Mouse (Mus musculus): Measurements from ENCODE around the gene Map4k3. TPM values are rescaled to one million over a fixed set of nuclear protein-coding genes. Genes with fewer than 3 reads are reported as not detected.

The Map4k3 gene
- polyA plus RNA-seq, 1 experiment from 2014 or later: 6.3 TPM

DNA sequence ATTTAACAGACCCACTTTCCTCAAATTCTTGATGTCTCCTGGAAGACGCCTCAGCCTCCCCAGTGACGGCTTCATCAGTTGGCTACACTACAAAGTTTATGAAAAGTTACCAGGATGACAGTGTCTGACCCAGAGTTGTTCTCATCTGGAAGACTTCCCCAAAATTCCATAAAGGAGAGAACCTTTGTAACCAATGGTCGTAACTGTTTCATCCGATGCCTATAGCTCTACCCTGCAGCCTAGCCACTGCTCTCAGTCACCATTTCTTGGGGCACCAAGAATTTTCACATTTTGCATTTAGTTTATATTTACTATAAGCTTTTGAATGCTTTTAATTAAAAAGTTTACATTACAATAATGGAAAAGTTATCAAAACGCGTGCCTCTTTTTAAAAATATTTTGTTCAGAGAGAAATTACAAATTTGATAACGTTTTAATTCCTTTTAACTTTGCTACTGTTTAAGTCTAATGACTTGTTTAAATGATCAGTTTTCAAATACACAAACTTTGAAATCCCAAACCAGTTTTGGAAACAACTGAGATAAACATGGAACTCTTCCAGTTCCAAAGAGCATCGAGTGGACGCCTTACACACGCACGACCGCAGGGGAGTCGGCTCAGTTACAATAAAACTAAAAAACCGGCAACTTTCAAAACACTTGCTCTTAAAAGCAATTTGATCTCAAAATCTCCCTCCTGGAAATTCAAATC, 83.1 kb downstream of the Map4k3 start:
- no peak for ATAC-seq
- no peaks in the 10 kb centered on the region for H3K4me1 ChIP-seq
- no peaks in the 10 kb centered on the region for H3K9me3 ChIP-seq (replicated peaks)
- H3K36me3 ChIP-seq: peaks cover 21% of the 10 kb centered on the region
- no peak overlapping the region for H3K27ac ChIP-seq
- H3K27me3 ChIP-seq (replicated peaks): no peaks in the 10 kb centered on the region
- no peak overlapping the region for H3K4me2 ChIP-seq
- no peak overlapping the region for H3K9ac ChIP-seq
- H3K4me3 ChIP-seq: no peak overlapping the region
- 87% methylated on average over 14 of the region's 14 CpGs for WGBS (ENCODE audit: insufficient replicate concordance)

DNA sequence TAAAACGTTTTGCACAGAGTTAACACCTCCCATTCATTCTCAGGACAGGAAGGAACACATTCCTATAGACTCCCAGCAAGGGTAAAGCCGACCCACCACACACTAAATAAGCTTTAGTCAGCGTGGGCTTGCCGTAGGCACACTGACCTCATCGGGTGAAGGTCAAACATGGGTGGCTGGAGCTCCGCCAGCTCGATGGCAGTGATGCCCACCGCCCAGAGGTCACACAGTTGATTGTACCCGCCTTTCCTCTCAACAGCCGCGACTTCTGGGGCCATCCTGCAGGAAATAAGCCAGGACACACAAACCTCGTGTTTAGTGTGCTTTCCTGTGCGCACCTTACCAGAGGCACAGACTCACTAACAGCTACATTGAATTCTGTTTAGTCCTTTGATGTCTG, 83.7 kb downstream of the Map4k3 start:
- WGBS (ENCODE audit: insufficient replicate concordance): 69% methylated on average over 13 of the region's 13 CpGs
- H3K27me3 ChIP-seq (replicated peaks): no peaks in the 10 kb centered on the region
- no peak overlapping the region for H3K4me2 ChIP-seq
- H3K27ac ChIP-seq: no peak overlapping the region
- no peaks in the 10 kb centered on the region for H3K9me3 ChIP-seq (replicated peaks)
- H3K4me1 ChIP-seq: no peaks in the 10 kb centered on the region
- ATAC-seq: no peak
- no peak overlapping the region for H3K4me3 ChIP-seq
- H3K9ac ChIP-seq: no peak overlapping the region
- peaks cover 21% of the 10 kb centered on the region for H3K36me3 ChIP-seq

DNA sequence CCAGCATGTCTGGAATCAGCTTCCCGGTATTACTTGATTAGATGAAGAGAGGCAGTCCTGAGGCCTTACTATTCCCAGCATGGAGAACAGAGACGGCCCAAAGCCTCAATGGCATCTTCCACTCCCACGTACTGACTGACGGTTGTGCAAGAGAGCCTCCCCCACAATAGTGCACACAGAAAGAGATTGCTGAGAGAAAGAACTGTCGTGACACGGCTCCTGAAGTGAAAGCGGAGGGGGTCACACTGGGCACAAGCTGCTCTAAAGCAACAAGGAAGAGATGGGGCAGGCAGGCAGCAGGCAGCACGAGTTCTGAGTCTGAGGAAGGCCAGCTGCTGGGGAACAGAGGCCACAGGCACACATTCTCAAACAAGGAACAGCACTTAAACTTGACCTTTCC, 90.2 kb downstream of the Map4k3 start:
- H3K4me3 ChIP-seq: no peak overlapping the region
- H3K27me3 ChIP-seq (replicated peaks): no peaks in the 10 kb centered on the region
- WGBS (ENCODE audit: insufficient replicate concordance): 70% methylated on average over 8 of the region's 8 CpGs
- no peak overlapping the region for H3K4me2 ChIP-seq
- no peaks in the 10 kb centered on the region for H3K4me1 ChIP-seq
- no peak overlapping the region for H3K27ac ChIP-seq
- H3K36me3 ChIP-seq: peaks cover 6% of the 10 kb centered on the region
- no peaks in the 10 kb centered on the region for H3K9me3 ChIP-seq (replicated peaks)
- ATAC-seq: no peak
- no peak overlapping the region for H3K9ac ChIP-seq

DNA sequence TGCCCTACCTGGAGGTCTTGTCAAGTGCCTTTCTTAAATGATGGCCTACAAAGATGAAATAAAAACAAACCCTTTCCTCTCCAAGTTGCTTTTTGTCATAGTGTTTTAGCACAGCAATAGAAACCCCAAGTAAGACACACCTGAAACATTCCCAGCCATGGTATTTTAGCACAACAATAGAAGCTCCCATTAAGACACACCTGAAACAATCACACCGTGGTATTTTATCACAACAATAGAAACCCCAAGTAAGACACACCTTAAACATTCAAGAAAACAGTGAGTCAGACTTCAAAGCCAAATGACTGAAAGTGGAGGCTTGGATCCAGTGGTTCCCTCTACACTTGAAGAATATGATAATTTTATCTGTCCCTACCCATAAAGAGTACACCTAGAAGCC, 92.5 kb downstream of the Map4k3 start:
- Histone ChIP-seq H3K4me3 (no peak overlapping the region), H3K9ac (no peak overlapping the region), H3K27ac (no peak overlapping the region), H3K4me1 (no peaks in the 10 kb centered on the region), H3K27me3 (replicated peaks) (no peaks in the 10 kb centered on the region), H3K4me2 (no peak overlapping the region), H3K9me3 (replicated peaks) (no peaks in the 10 kb centered on the region), H3K36me3 (peaks cover 17% of the 10 kb centered on the region)
- 61% methylated on average over 1 of the region's 1 CpGs for WGBS (ENCODE audit: insufficient replicate concordance)
- no peak for ATAC-seq

DNA sequence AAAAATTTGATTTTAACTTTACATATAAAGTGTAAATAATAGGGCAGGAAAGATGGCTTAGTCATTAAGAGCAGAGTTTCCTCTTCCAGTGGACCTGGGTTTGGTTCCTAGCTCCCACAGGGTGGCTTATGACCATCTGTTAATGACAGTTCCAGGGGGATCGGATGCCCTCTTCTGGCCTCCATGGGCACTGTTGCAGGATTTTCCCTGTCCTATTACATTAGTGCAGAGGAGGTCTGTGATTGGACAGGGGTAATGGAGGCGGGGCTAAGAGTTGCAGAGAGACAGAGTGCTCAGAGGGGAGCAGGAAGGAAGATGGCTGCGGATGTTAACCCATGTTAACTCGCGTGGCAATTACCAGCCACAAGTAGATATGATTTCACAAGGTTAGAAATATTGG, 95.4 kb downstream of the Map4k3 start:
- peaks cover 17% of the 10 kb centered on the region for H3K36me3 ChIP-seq
- WGBS (ENCODE audit: insufficient replicate concordance): 69% methylated on average over 5 of the region's 5 CpGs
- H3K27ac ChIP-seq: no peak overlapping the region
- H3K9ac ChIP-seq: no peak overlapping the region
- no peaks in the 10 kb centered on the region for H3K27me3 ChIP-seq (replicated peaks)
- no peak for ATAC-seq
- H3K9me3 ChIP-seq (replicated peaks): no peaks in the 10 kb centered on the region
- no peaks in the 10 kb centered on the region for H3K4me1 ChIP-seq
- H3K4me3 ChIP-seq: no peak overlapping the region
- no peak overlapping the region for H3K4me2 ChIP-seq

DNA sequence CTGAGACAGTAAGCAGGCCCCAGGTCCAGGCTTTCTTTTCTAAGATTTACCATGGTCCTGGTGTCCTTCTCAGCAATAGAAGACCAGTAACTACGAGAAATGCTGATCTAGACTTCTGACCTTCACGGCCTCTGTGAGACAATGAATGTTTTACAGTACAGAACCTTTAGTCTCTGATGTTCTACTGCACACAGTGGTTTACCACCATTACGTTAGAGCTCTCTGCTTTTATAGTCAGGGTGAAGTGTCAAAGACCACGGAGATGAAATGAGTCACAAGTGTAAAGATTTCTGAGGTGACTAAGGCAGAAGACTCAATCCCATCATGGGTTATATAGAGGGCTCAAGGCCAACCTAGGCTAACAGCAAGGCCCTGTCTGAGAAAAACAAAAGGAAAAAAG, 95.9 kb downstream of the Map4k3 start:
- Histone ChIP-seq H3K9me3 (replicated peaks) (no peaks in the 10 kb centered on the region), H3K4me1 (no peaks in the 10 kb centered on the region), H3K4me2 (no peak overlapping the region), H3K27ac (no peak overlapping the region), H3K9ac (no peak overlapping the region), H3K4me3 (no peak overlapping the region), H3K27me3 (replicated peaks) (no peaks in the 10 kb centered on the region), H3K36me3 (peaks cover 17% of the 10 kb centered on the region)
- ATAC-seq: no peak
- 76% methylated on average over 4 of the region's 4 CpGs for WGBS (ENCODE audit: insufficient replicate concordance)

DNA sequence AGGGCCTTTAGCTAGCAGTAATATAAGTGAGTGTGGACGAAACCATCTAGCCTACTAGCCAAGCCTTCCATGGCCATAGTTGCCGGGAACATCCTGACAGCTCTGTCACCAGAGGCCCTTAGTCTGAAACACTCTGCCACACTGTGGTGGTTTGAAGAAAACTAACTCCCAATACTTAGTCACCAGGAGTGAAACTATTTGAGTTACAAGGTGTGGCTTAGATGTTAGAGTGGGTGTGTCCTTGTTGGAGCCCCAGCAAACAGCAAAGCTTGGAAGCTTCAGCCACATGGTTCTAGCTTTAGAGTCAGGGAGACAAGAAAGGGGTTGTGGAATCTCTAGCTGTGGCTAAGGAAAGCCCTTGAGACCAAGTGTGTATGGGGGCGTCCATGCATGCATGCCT, 97.3 kb downstream of the Map4k3 start:
- H3K9me3 ChIP-seq (replicated peaks): no peaks in the 10 kb centered on the region
- ATAC-seq: no peak
- WGBS (ENCODE audit: insufficient replicate concordance): 78% methylated on average over 3 of the region's 3 CpGs
- no peak overlapping the region for H3K4me2 ChIP-seq
- no peak overlapping the region for H3K27ac ChIP-seq
- H3K4me3 ChIP-seq: no peak overlapping the region
- no peak overlapping the region for H3K9ac ChIP-seq
- H3K4me1 ChIP-seq: no peaks in the 10 kb centered on the region
- no peaks in the 10 kb centered on the region for H3K27me3 ChIP-seq (replicated peaks)
- H3K36me3 ChIP-seq: peaks cover 17% of the 10 kb centered on the region

DNA sequence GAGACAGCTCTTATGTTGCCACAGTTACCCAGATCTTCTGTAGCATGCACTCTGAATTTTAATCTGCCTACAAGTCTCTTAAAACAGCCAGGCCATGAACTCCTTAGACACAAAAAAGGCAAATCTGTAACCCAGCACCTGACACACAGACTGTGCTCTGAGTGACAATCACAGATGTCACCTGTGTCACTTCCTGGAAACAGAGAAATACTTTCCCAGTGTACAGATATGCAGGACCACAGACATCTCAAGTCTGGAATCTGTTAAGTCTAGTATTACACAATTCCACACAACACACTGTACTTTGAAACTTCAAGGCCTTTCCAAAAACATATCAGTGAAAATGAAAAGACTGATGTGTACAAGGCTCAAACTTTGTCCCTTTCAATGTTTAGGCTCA, 103.3 kb downstream of the Map4k3 start:
- ATAC-seq: no peak
- H3K36me3 ChIP-seq: no peaks in the 10 kb centered on the region
- no peak overlapping the region for H3K4me2 ChIP-seq
- H3K27me3 ChIP-seq (replicated peaks): no peaks in the 10 kb centered on the region
- H3K27ac ChIP-seq: no peak overlapping the region
- H3K9me3 ChIP-seq (replicated peaks): no peaks in the 10 kb centered on the region
- H3K4me1 ChIP-seq: no peaks in the 10 kb centered on the region
- no peak overlapping the region for H3K4me3 ChIP-seq
- H3K9ac ChIP-seq: no peak overlapping the region

DNA sequence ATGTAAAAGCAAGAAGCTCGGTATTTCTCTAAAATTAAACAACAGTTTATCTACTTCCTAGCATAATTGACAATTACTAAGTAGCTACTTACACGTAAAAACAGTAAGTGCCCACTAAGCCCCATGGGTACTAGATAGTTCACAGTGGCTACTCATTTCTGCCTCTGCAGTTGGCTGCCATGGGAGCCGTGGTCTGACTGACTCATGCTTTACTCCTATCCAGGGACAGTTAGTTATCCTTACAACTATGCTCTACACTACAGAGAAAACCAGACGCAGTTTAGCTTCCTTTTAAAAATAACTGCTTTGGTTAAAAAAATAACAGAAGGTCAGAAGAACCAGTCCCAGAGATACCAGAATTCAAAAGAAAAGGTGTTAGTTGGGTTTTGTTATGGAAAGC, 106.6 kb downstream of the Map4k3 start:
- Histone ChIP-seq H3K9ac (no peak overlapping the region), H3K27ac (no peak overlapping the region), H3K9me3 (replicated peaks) (no peaks in the 10 kb centered on the region), H3K4me3 (no peak overlapping the region), H3K4me1 (no peaks in the 10 kb centered on the region), H3K4me2 (no peak overlapping the region), H3K27me3 (replicated peaks) (no peaks in the 10 kb centered on the region), H3K36me3 (no peaks in the 10 kb centered on the region)
- 79% methylated on average over 4 of the region's 4 CpGs for WGBS (ENCODE audit: insufficient replicate concordance)
- ATAC-seq: no peak

DNA sequence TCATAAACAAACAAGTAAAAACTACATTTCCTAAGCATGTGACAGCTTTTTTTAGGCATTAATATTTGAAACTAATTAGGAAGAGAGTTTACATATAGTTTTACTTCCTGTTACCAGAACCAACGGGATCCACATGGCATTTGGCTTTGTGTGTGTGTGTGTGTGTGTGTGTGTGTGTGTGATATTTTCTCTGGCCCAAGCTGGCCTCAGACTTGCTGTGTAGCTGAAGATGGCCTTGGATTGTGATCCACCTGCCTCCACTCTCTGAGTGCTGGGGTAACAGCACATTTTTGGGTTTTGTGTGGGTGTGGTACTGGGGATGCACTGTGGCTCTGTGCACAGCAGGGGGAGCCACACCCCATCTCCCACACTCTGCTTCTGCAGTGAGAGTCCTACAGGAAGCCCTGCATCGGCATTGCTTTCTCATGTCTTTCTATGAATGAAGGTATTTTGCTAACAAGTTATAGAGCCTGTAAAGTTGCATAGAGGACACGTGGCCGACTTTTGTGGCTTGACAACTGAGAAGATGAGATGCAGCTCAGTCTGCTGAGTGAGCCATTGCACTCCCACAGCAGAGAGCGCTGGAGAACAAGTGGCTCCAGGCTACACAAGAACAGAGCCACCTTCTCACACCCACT, 107.4 kb downstream of the Map4k3 start:
- Histone ChIP-seq H3K4me2 (no peak overlapping the region), H3K9me3 (replicated peaks) (no peaks in the 10 kb centered on the region), H3K4me3 (no peak overlapping the region), H3K36me3 (no peaks in the 10 kb centered on the region), H3K4me1 (no peaks in the 10 kb centered on the region), H3K27me3 (replicated peaks) (no peaks in the 10 kb centered on the region), H3K9ac (no peak overlapping the region), H3K27ac (no peak overlapping the region)
- 53% methylated on average over 5 of the region's 5 CpGs for WGBS (ENCODE audit: insufficient replicate concordance)
- 0 out of 2 replicates have a peak, but pooled peaks have one; percentile 52 for ATAC-seq

DNA sequence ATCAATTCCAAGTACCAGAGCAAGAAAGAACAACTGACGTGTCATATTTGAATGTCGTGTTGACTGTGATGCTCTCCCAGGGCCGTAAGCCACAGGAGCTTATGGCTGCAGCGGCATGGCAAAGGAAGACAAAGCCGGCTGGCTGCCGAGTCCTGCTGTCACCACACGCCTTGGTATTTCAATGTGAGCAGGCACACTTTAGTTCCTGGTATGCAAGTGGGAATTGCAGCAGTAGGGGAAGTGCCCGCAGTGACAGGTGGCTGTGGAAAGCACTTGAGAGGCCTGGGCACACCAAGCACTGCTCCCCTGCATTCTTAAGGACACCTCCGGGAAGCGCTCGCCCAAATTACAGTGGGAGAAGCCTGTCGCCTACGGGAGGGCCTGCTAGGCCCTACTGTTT, 108.7 kb downstream of the Map4k3 start:
- H3K27ac ChIP-seq: no peak overlapping the region
- ATAC-seq: no peak
- no peak overlapping the region for H3K9ac ChIP-seq
- peaks cover 4% of the 10 kb centered on the region; the same call in 1 of the 2 replicates for H3K36me3 ChIP-seq
- H3K4me1 ChIP-seq: no peaks in the 10 kb centered on the region
- no peak overlapping the region for H3K4me2 ChIP-seq
- H3K9me3 ChIP-seq (replicated peaks): no peaks in the 10 kb centered on the region
- 85% methylated on average over 13 of the region's 13 CpGs for WGBS (ENCODE audit: insufficient replicate concordance)
- no peaks in the 10 kb centered on the region for H3K27me3 ChIP-seq (replicated peaks)
- H3K4me3 ChIP-seq: no peak overlapping the region

DNA sequence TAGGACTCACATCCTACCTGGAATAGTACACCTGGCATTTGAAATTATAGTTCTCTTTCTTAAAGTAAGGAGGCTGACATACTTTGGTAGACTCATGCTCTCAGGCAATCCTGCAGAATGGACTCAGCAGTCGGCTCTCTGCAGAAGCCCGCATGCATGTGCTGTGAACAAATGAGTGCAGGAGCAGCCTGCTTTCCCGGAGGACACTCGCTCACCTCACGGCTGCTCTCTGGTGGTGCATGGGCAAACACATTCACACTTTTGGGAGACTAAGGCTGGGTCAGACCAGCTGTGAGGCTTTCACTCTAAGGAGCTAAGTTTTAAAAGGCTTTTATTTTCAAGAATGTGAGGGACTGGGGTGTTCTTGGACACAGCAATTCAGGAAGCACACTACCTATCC, 109.4 kb downstream of the Map4k3 start:
- Histone ChIP-seq H3K4me2 (no peak overlapping the region), H3K27ac (no peak overlapping the region), H3K9me3 (replicated peaks) (no peaks in the 10 kb centered on the region), H3K36me3 (peaks cover 7% of the 10 kb centered on the region; the same call in 1 of the 2 replicates), H3K27me3 (replicated peaks) (no peaks in the 10 kb centered on the region), H3K4me1 (no peaks in the 10 kb centered on the region), H3K9ac (no peak overlapping the region), H3K4me3 (no peak overlapping the region)
- ATAC-seq: no peak
- WGBS (ENCODE audit: insufficient replicate concordance): 86% methylated on average over 5 of the region's 5 CpGs

DNA sequence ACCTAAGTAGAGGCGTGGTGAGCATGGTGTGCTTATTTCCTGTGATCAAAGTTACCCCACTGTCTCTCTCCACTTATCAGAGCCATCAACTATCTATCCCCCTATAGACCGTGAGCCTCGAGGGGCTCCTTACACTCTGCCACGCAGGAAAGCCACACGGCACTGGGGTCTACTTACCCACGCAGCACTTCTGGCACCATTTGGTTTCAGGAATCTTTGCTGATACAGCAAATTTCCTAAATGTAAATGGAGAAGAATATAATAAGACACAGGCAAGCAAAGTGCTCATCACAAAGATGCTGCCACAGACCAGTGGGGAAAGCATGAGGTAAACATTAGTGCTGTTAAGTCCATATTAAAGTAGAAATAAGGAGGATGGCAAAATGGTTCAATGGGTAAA, 124.5 kb downstream of the Map4k3 start:
- no peak overlapping the region for H3K4me3 ChIP-seq
- no peaks in the 10 kb centered on the region for H3K4me1 ChIP-seq
- H3K4me2 ChIP-seq: no peak overlapping the region
- no peaks in the 10 kb centered on the region for H3K27me3 ChIP-seq (replicated peaks)
- no peak overlapping the region for H3K9ac ChIP-seq
- H3K9me3 ChIP-seq (replicated peaks): 0 out of 2 replicates have a peak, but pooled peaks cover 3% of the 10 kb centered on the region
- H3K36me3 ChIP-seq: peaks cover 57% of the 10 kb centered on the region
- no peak for ATAC-seq
- 72% methylated on average over 6 of the region's 6 CpGs for WGBS (ENCODE audit: insufficient replicate concordance)
- H3K27ac ChIP-seq: no peak overlapping the region
